Mouse (Mus musculus): ENCODE data around the gene Gm44805. TPM values are rescaled to one million over a fixed set of nuclear protein-coding genes. Genes with fewer than 3 reads are reported as not detected.
A peak's percentile ranks its signal among the peaks of the same experiment; 100 is the strongest.
"Not testable (repeated sequence)": the region's sequence is repeated elsewhere in the genome, so short reads cannot be mapped to it uniquely, and the experiment has no call there.

Gm44805 gene
- polyA plus RNA-seq, 1 experiment from 2014 or later = not detected

GRCm38 (mm10) chr7:19694336-19695212 is 13.4 kb upstream of the Gm44805 start:
- Histone ChIP-seq H3K9ac (replicated peaks; ENCODE audit: low read depth, low read length) (no peak overlapping the region), H3K27ac (ENCODE audit: low read length) (no peak overlapping the region), H3K9me3 (ENCODE audit: control insufficient read depth, low read length) (no peaks in the 10 kb centered on the region), H3K36me3 (ENCODE audit: control insufficient read depth, insufficient read depth) (no peaks in the 10 kb centered on the region), H3K27me3 (replicated peaks; ENCODE audit: control insufficient read depth, insufficient read depth, low read length) (no peaks in the 10 kb centered on the region), H3K4me1 (replicated peaks; ENCODE audit: control insufficient read depth, insufficient read depth, low read length) (peaks cover 16% of the 10 kb centered on the region), H3K4me3 (replicated peaks; ENCODE audit: low read length) (no peak overlapping the region), H3K4me2 (ENCODE audit: low read length) (no peak overlapping the region)
- no peak for ATAC-seq
- 91% methylated on average over 10 of the region's 10 CpGs for WGBS

- Histone ChIP-seq H3K9ac (replicated peaks; ENCODE audit: low read depth, low read length) (no peak overlapping the region), H3K4me3 (replicated peaks; ENCODE audit: low read length) (no peak overlapping the region), H3K4me2 (ENCODE audit: low read length) (no peak overlapping the region), H3K36me3 (ENCODE audit: control insufficient read depth, insufficient read depth) (no peaks in the 10 kb centered on the region), H3K27me3 (replicated peaks; ENCODE audit: control insufficient read depth, insufficient read depth, low read length) (no peaks in the 10 kb centered on the region), H3K9me3 (ENCODE audit: control insufficient read depth, low read length) (no peaks in the 10 kb centered on the region), H3K27ac (ENCODE audit: low read length) (no peak overlapping the region), H3K4me1 (replicated peaks; ENCODE audit: control insufficient read depth, insufficient read depth, low read length) (peaks cover 4% of the 10 kb centered on the region; the same call in 1 of the 2 replicates)
- 30% methylated on average over 10 of the region's 10 CpGs for WGBS
- ATAC-seq = peak; percentile 38; the same call in 1 of the 2 replicates
These were observed 12.2 kb upstream of the Gm44805 start for GRCm38 (mm10) chr7:19693421-19693820.

GRCm38 (mm10) chr7:19691873-19692865 is 10.9 kb upstream of the Gm44805 start, which contains the start of gene Apoc1:
TSS of gene Apoc1 (minus strand) at chr7:19692660.
- no peaks in the 10 kb centered on the region for H3K9me3 ChIP-seq (ENCODE audit: control insufficient read depth, low read length)
- ATAC-seq = no peak
- H3K4me2 ChIP-seq (ENCODE audit: low read length) = no peak within 1 kb of the TSS
- no peaks in the 10 kb centered on the region for H3K36me3 ChIP-seq (ENCODE audit: control insufficient read depth, insufficient read depth)
- no peak within 1 kb of the TSS for H3K4me3 ChIP-seq (replicated peaks; ENCODE audit: low read length)
- no peak within 1 kb of the TSS for H3K27ac ChIP-seq (ENCODE audit: low read length)
- H3K4me1 ChIP-seq (replicated peaks; ENCODE audit: control insufficient read depth, insufficient read depth, low read length) = peaks cover 4% of the 10 kb centered on the region; the same call in 1 of the 2 replicates
- 49% methylated on average over 28 of the region's 28 CpGs for WGBS
- no peak within 1 kb of the TSS for H3K9ac ChIP-seq (replicated peaks; ENCODE audit: low read depth, low read length)
- no peaks in the 10 kb centered on the region for H3K27me3 ChIP-seq (replicated peaks; ENCODE audit: control insufficient read depth, insufficient read depth, low read length)

GRCm38 (mm10) chr7:19691434-19691833 is 10.2 kb upstream of the Gm44805 start:
- H3K4me2 ChIP-seq (ENCODE audit: low read length) = no peak overlapping the region
- no peaks in the 10 kb centered on the region for H3K36me3 ChIP-seq (ENCODE audit: control insufficient read depth, insufficient read depth)
- no peaks in the 10 kb centered on the region for H3K9me3 ChIP-seq (ENCODE audit: control insufficient read depth, low read length)
- no peak overlapping the region for H3K9ac ChIP-seq (replicated peaks; ENCODE audit: low read depth, low read length)
- no peak overlapping the region for H3K27ac ChIP-seq (ENCODE audit: low read length)
- no peak overlapping the region for H3K4me3 ChIP-seq (replicated peaks; ENCODE audit: low read length)
- ATAC-seq = no peak
- H3K27me3 ChIP-seq (replicated peaks; ENCODE audit: control insufficient read depth, insufficient read depth, low read length) = no peaks in the 10 kb centered on the region
- peaks cover 4% of the 10 kb centered on the region; the same call in 1 of the 2 replicates for H3K4me1 ChIP-seq (replicated peaks; ENCODE audit: control insufficient read depth, insufficient read depth, low read length)
- 86% methylated on average over 6 of the region's 6 CpGs for WGBS

GRCm38 (mm10) chr7:19690845-19691244 is 9.6 kb upstream of the Gm44805 start:
- H3K9me3 ChIP-seq (ENCODE audit: control insufficient read depth, low read length) = no peaks in the 10 kb centered on the region
- H3K36me3 ChIP-seq (ENCODE audit: control insufficient read depth, insufficient read depth) = no peaks in the 10 kb centered on the region
- ATAC-seq = no peak
- WGBS = 95% methylated on average over 4 of the region's 4 CpGs
- H3K9ac ChIP-seq (replicated peaks; ENCODE audit: low read depth, low read length) = no peak overlapping the region
- no peak overlapping the region for H3K4me2 ChIP-seq (ENCODE audit: low read length)
- no peak overlapping the region for H3K4me3 ChIP-seq (replicated peaks; ENCODE audit: low read length)
- H3K27me3 ChIP-seq (replicated peaks; ENCODE audit: control insufficient read depth, insufficient read depth, low read length) = no peaks in the 10 kb centered on the region
- H3K4me1 ChIP-seq (replicated peaks; ENCODE audit: control insufficient read depth, insufficient read depth, low read length) = peaks cover 4% of the 10 kb centered on the region; the same call in 1 of the 2 replicates
- H3K27ac ChIP-seq (ENCODE audit: low read length) = no peak overlapping the region

GRCm38 (mm10) chr7:19688611-19689010 is 7.4 kb upstream of the Gm44805 start:
- Histone ChIP-seq H3K9ac (replicated peaks; ENCODE audit: low read depth, low read length) (no peak overlapping the region), H3K36me3 (ENCODE audit: control insufficient read depth, insufficient read depth) (no peaks in the 10 kb centered on the region), H3K4me2 (ENCODE audit: low read length) (no peak overlapping the region), H3K27ac (ENCODE audit: low read length) (no peak overlapping the region), H3K4me1 (replicated peaks; ENCODE audit: control insufficient read depth, insufficient read depth, low read length) (peaks cover 4% of the 10 kb centered on the region; the same call in 1 of the 2 replicates), H3K4me3 (replicated peaks; ENCODE audit: low read length) (no peak overlapping the region), H3K27me3 (replicated peaks; ENCODE audit: control insufficient read depth, insufficient read depth, low read length) (no peaks in the 10 kb centered on the region), H3K9me3 (ENCODE audit: control insufficient read depth, low read length) (no peaks in the 10 kb centered on the region)
- no peak for ATAC-seq
- 93% methylated on average over 2 of the region's 2 CpGs for WGBS

- H3K9me3 ChIP-seq (ENCODE audit: control insufficient read depth, low read length) = no peaks in the 10 kb centered on the region
- no peak overlapping the region for H3K4me2 ChIP-seq (ENCODE audit: low read length)
- no peak overlapping the region for H3K4me3 ChIP-seq (replicated peaks; ENCODE audit: low read length)
- 0 out of 2 replicates have a peak, but pooled peaks cover under 1% of the 10 kb centered on the region for H3K4me1 ChIP-seq (replicated peaks; ENCODE audit: control insufficient read depth, insufficient read depth, low read length)
- H3K9ac ChIP-seq (replicated peaks; ENCODE audit: low read depth, low read length) = no peak overlapping the region
- H3K27ac ChIP-seq (ENCODE audit: low read length) = no peak overlapping the region
- no peaks in the 10 kb centered on the region for H3K27me3 ChIP-seq (replicated peaks; ENCODE audit: control insufficient read depth, insufficient read depth, low read length)
- WGBS = 89% methylated on average over 10 of the region's 10 CpGs
- no peaks in the 10 kb centered on the region for H3K36me3 ChIP-seq (ENCODE audit: control insufficient read depth, insufficient read depth)
- ATAC-seq = no peak
These were observed 6.9 kb upstream of the Gm44805 start for GRCm38 (mm10) chr7:19688101-19688500.

- not testable (repeated sequence) for H3K4me1 ChIP-seq (replicated peaks; ENCODE audit: control insufficient read depth, insufficient read depth, low read length); H3K4me2 ChIP-seq (ENCODE audit: low read length); H3K9ac ChIP-seq (replicated peaks; ENCODE audit: low read depth, low read length); ATAC-seq; H3K36me3 ChIP-seq (ENCODE audit: control insufficient read depth, insufficient read depth); H3K4me3 ChIP-seq (replicated peaks; ENCODE audit: low read length); H3K9me3 ChIP-seq (ENCODE audit: control insufficient read depth, low read length); H3K27ac ChIP-seq (ENCODE audit: low read length); H3K27me3 ChIP-seq (replicated peaks; ENCODE audit: control insufficient read depth, insufficient read depth, low read length)
- 78% methylated on average over 8 of the region's 8 CpGs for WGBS
These were observed 5.8 kb upstream of the Gm44805 start for GRCm38 (mm10) chr7:19686927-19687583.
